Mouse (Mus musculus) hindbrain, embryonic 15.5 days (tissue): ENCODE measurements around the gene Dnaja3. TPM values are rescaled to one million over a fixed set of nuclear protein-coding genes. Genes with fewer than 3 reads are reported as not detected.

Experiments
- ATAC-seq: fragments of 200-750 bp; cut with Nextera tagmentation; 2 replicates; pipeline ENCODE4 v1.8.0; 2017; ENCODE audit warnings: low read depth, moderate number of reproducible peaks, moderate TSS enrichment; ENCODE audit not compliant: low FRiP score
- H3K27ac ChIP-seq: fragments of 300-500 bp; sonication (generic); replicated peaks from 2 replicates; pipeline ENCODE4 v1.5.1; 2015; ENCODE audit warnings: mild to moderate bottlenecking, inconsistent platforms
- H3K27me3 ChIP-seq: fragments of 300-500 bp; sonication (generic); 2 replicates; pipeline ENCODE4 v1.6.1; 2015; ENCODE audit warnings: control low read depth, inconsistent platforms
- H3K36me3 ChIP-seq: fragments of 300-500 bp; sonication (generic); 2 replicates; pipeline ENCODE4 v1.6.1; 2015; ENCODE audit warnings: control low read depth, inconsistent platforms
- H3K4me1 ChIP-seq: fragments of 300-500 bp; sonication (generic); replicated peaks from 2 replicates; pipeline ENCODE4 v1.6.1; 2015; ENCODE audit warnings: control low read depth, inconsistent platforms
- H3K4me2 ChIP-seq: fragments of 300-500 bp; sonication (generic); 2 replicates; pipeline ENCODE4 v1.6.1; 2015; ENCODE audit warnings: moderate library complexity, mild to moderate bottlenecking, inconsistent platforms
- H3K4me3 ChIP-seq: fragments of 300-500 bp; sonication (generic); 2 replicates; pipeline ENCODE4 v1.5.1; 2015; ENCODE audit warnings: mild to moderate bottlenecking, inconsistent platforms
- H3K9ac ChIP-seq: fragments of 300-500 bp; sonication (generic); 2 replicates; pipeline ENCODE4 v1.6.1; 2015; ENCODE audit warnings: inconsistent platforms
- H3K9me3 ChIP-seq: fragments of 300-500 bp; sonication (generic); 2 replicates; pipeline ENCODE4 v1.6.1; 2016; ENCODE audit warnings: control low read depth, inconsistent platforms
- WGBS: fragments of 180-500 bp; shearing (Covaris S2); methylation state at CpG from one replicate; pipeline ENCODE4 v1.1.7; 2015; 5-methylcytosine and 5-hydroxymethylcytosine counted together
- polyA plus RNA-seq: library from polyadenylated mRNA; unstranded; fragments of >200 nt; fragmentation: Nextera tagmentation; extraction: Ambion mirVana; gene quantifications from 2 replicates; pipeline ENCODE4 v1.2.1, GENCODE M21; 2015

The Dnaja3 gene
- polyA plus RNA-seq, 1 experiment from 2014 or later, result 63.9 TPM

DNA sequence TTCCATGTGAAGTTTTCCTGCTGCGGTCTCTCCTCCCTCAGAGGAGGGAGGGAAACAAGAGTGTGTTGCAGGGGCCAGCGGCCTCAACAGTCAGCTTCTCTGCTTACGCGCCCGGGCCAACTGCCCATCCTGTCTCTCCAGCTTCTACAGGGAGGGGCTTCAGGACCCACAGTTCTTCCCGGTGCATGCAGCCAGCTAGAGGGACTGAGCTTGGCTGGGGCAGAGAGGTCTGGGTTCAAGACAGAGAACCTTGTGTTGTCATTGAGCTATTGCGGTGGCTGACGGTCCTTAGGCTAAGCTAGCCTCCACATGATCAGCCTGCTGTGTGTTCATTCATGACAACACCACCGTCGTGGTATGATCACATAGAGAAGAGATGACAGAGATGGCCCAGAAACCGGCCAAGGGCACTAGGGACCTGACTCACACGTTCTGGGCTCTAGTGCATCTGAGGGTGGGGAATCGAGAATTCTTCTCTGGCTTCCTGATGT lies 7.9 kb downstream of the Dnaja3 start:
- H3K4me3 ChIP-seq, result no peak overlapping the region
- H3K9ac ChIP-seq, result no peak overlapping the region
- no peaks in the 10 kb centered on the region; the same call in 1 of the 2 replicates for H3K36me3 ChIP-seq
- peak overlapping the region; percentile 62; the same call in 1 of the 2 replicates for H3K27ac ChIP-seq
- H3K4me2 ChIP-seq, result no peak overlapping the region
- peaks cover 45% of the 10 kb centered on the region for H3K4me1 ChIP-seq
- 73% methylated on average over 13 of the region's 13 CpGs for WGBS
- no peak for ATAC-seq
- no peaks in the 10 kb centered on the region for H3K27me3 ChIP-seq
- no peaks in the 10 kb centered on the region for H3K9me3 ChIP-seq

- Histone ChIP-seq H3K4me1 (peaks cover 38% of the 10 kb centered on the region), H3K4me3 (no peak overlapping the region), H3K36me3 (no peaks in the 10 kb centered on the region; the same call in 1 of the 2 replicates), H3K27ac (no peak overlapping the region), H3K27me3 (no peaks in the 10 kb centered on the region), H3K4me2 (no peak overlapping the region), H3K9me3 (no peaks in the 10 kb centered on the region), H3K9ac (no peak overlapping the region)
- 80% methylated on average over 28 of the region's 28 CpGs for WGBS
- no peak for ATAC-seq
These were observed 8.7 kb downstream of the Dnaja3 start for GRCm38 (mm10) chr16:4648416-4649023.

DNA sequence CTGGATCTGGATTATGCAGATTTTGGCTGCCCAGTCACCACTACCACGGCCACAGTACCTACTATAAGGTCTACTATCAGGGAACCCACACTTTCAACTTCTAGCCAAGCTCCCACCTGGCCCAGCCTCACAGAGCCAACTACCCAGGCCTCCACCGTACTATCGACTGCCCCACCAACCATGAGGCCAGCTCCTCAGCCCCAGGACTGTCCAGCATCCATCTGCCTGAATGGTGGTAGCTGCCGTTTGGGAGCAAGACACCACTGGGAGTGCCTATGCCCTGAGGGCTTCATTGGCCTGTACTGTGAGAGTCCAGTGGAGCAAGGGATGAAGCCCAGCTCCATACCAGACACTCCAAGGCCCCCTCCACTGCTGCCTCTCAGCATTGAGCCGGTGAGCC lies 9.4 kb downstream of the Dnaja3 start:
- H3K9me3 ChIP-seq, result no peaks in the 10 kb centered on the region
- no peak for ATAC-seq
- H3K4me1 ChIP-seq, result peaks cover 31% of the 10 kb centered on the region
- no peak overlapping the region for H3K27ac ChIP-seq
- H3K9ac ChIP-seq, result no peak overlapping the region
- H3K36me3 ChIP-seq, result no peaks in the 10 kb centered on the region; the same call in 1 of the 2 replicates
- H3K27me3 ChIP-seq, result no peaks in the 10 kb centered on the region
- no peak overlapping the region for H3K4me3 ChIP-seq
- 80% methylated on average over 5 of the region's 5 CpGs for WGBS
- no peak overlapping the region for H3K4me2 ChIP-seq

DNA sequence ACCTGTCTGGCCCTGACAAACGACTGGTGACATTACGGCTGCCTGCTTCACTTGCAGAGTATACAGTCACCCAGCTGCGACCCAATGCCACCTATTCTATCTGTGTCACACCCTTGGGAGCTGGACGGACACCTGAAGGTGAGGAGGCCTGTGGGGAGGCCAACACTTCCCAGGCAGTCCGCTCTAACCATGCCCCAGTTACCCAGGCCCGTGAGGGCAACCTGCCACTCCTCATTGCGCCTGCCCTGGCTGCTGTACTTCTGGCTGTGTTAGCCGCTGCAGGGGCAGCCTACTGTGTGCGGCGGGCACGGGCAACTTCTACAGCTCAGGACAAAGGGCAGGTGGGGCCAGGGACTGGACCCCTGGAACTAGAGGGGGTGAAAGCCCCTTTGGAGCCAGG lies 9.9 kb downstream of the Dnaja3 start:
- 87% methylated on average over 11 of the region's 11 CpGs for WGBS
- no peak overlapping the region for H3K4me3 ChIP-seq
- H3K4me1 ChIP-seq, result peaks cover 28% of the 10 kb centered on the region
- no peaks in the 10 kb centered on the region; the same call in 1 of the 2 replicates for H3K36me3 ChIP-seq
- ATAC-seq, result no peak
- no peak overlapping the region for H3K9ac ChIP-seq
- no peaks in the 10 kb centered on the region for H3K9me3 ChIP-seq
- no peak overlapping the region for H3K4me2 ChIP-seq
- no peaks in the 10 kb centered on the region for H3K27me3 ChIP-seq
- no peak overlapping the region for H3K27ac ChIP-seq

DNA sequence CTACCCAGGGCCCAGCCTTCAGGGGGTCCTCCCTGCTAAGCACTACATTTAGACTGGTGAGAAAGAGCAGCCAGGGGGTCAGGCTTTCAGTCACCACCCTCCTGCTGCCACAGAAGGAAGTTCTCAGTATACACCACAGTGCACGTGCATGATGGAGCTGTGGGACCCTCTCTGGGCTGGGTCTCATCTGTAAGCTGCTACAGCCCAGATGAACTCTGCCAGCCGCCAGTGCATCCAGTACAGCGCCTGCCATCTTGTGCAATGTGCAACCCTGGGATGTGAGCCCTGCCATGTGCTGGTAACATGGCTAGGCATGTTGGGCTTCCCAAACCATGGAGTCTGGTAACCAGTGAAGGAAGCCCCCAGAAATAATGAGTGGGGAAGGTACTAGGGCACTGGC lies 10.4 kb downstream of the Dnaja3 start:
- Histone ChIP-seq H3K4me2 (no peak overlapping the region), H3K9me3 (no peaks in the 10 kb centered on the region), H3K9ac (no peak overlapping the region), H3K27me3 (no peaks in the 10 kb centered on the region), H3K27ac (no peak overlapping the region), H3K4me3 (no peak overlapping the region), H3K4me1 (peaks cover 29% of the 10 kb centered on the region), H3K36me3 (no peaks in the 10 kb centered on the region; the same call in 1 of the 2 replicates)
- 90% methylated on average over 3 of the region's 3 CpGs for WGBS
- ATAC-seq, result no peak

- ATAC-seq, result no peak
- Histone ChIP-seq H3K4me3 (no peak overlapping the region), H3K27ac (no peak overlapping the region), H3K36me3 (no peaks in the 10 kb centered on the region; the same call in 1 of the 2 replicates), H3K4me2 (no peak overlapping the region), H3K27me3 (no peaks in the 10 kb centered on the region), H3K9me3 (no peaks in the 10 kb centered on the region), H3K4me1 (peaks cover 32% of the 10 kb centered on the region), H3K9ac (no peak overlapping the region)
- WGBS, result 81% methylated on average over 1 of the region's 1 CpGs
These were observed 11.3 kb downstream of the Dnaja3 start for GRCm38 (mm10) chr16:4651081-4651480.

DNA sequence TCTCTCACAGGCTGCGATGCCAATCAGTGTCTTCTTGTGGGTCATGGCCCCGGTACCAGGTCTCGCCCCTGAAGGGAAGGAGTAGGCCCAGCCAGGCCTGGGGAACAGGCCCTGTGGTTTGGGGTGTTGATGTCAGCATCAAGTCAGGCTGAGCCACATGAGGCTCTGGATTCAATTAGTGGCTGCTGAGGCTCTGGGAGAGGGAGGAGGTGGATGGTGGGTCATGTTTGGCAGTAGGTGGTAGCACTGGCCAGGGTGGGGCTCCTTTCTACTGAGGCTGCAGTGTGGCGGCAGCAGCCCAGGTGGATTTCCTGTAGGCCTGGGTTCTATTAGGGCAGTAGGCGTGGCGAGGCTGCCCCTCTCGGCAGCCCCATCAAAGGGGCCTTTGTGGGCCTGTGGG lies 11.8 kb downstream of the Dnaja3 start:
- peaks cover 27% of the 10 kb centered on the region for H3K4me1 ChIP-seq
- no peaks in the 10 kb centered on the region for H3K9me3 ChIP-seq
- H3K36me3 ChIP-seq, result no peaks in the 10 kb centered on the region; the same call in 1 of the 2 replicates
- H3K9ac ChIP-seq, result no peak overlapping the region
- no peak for ATAC-seq
- H3K27ac ChIP-seq, result no peak overlapping the region
- H3K27me3 ChIP-seq, result no peaks in the 10 kb centered on the region
- WGBS, result 82% methylated on average over 7 of the region's 7 CpGs
- no peak overlapping the region for H3K4me3 ChIP-seq
- no peak overlapping the region for H3K4me2 ChIP-seq

DNA sequence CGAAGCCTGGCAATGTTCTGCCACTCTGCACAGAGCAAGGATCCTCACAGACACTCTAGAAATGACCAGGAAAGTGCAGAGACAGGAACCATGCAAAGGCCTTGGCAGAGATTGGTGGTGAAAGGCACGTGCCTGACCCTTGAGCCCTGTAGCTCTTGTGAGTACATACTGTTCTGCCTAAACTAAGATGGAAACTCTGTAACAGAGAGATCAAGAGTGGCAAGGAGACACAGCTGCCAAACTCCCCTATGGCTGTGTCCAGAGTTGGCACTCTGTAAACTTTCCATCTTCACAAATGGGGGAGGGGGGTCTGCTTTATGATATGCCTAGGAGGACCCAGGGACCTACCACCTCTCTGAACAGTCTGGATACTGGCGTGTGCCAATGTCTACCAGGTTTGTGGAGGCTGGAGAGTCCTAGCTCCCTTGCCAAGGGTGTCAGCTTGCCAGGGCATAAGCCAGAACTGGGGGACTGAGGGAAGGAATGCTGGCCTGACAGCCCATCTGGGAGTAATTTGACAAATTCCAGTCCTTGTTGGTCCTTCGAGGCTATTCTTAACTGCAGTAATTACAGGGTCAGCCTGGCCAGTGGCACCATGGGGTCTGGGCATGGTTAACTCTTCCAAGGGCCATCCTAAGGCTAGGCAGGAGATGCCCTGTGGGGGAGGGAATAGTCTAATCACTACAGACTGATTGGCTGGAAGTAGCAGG lies 13.1 kb downstream of the Dnaja3 start:
- Histone ChIP-seq H3K27me3 (no peaks in the 10 kb centered on the region), H3K27ac (no peak overlapping the region), H3K4me2 (no peak overlapping the region), H3K4me1 (peaks cover 15% of the 10 kb centered on the region; the same call in 1 of the 2 replicates), H3K4me3 (no peak overlapping the region), H3K9me3 (no peaks in the 10 kb centered on the region), H3K9ac (no peak overlapping the region), H3K36me3 (no peaks in the 10 kb centered on the region; the same call in 1 of the 2 replicates)
- ATAC-seq, result no peak
- WGBS, result 75% methylated on average over 4 of the region's 4 CpGs

GRCm38 (mm10) chr16:4654706-4655105 lies 14.9 kb downstream of the Dnaja3 start:
- H3K4me1 ChIP-seq, result peaks cover 17% of the 10 kb centered on the region
- WGBS, result 76% methylated on average over 10 of the region's 10 CpGs
- H3K4me3 ChIP-seq, result no peak overlapping the region
- H3K4me2 ChIP-seq, result no peak overlapping the region
- no peak overlapping the region for H3K9ac ChIP-seq
- H3K36me3 ChIP-seq, result no peaks in the 10 kb centered on the region
- H3K27me3 ChIP-seq, result no peaks in the 10 kb centered on the region
- no peak for ATAC-seq
- H3K27ac ChIP-seq, result no peak overlapping the region
- no peaks in the 10 kb centered on the region for H3K9me3 ChIP-seq

GRCm38 (mm10) chr16:4655251-4655734 lies 15.5 kb downstream of the Dnaja3 start:
- Histone ChIP-seq H3K9me3 (no peaks in the 10 kb centered on the region), H3K4me1 (peaks cover 17% of the 10 kb centered on the region), H3K27me3 (no peaks in the 10 kb centered on the region), H3K4me2 (no peak overlapping the region), H3K36me3 (no peaks in the 10 kb centered on the region), H3K27ac (no peak overlapping the region), H3K9ac (no peak overlapping the region), H3K4me3 (no peak overlapping the region)
- 70% methylated on average over 4 of the region's 4 CpGs for WGBS
- no peak for ATAC-seq

GRCm38 (mm10) chr16:4655764-4656570 lies 16.2 kb downstream of the Dnaja3 start:
- peaks cover 4% of the 10 kb centered on the region; the same call in 1 of the 2 replicates for H3K36me3 ChIP-seq
- peaks cover 17% of the 10 kb centered on the region for H3K4me1 ChIP-seq
- 48% methylated on average over 11 of the region's 11 CpGs for WGBS
- H3K4me2 ChIP-seq, result no peak overlapping the region
- H3K4me3 ChIP-seq, result no peak overlapping the region
- H3K9me3 ChIP-seq, result no peaks in the 10 kb centered on the region
- no peak overlapping the region for H3K9ac ChIP-seq
- no peak overlapping the region for H3K27ac ChIP-seq
- ATAC-seq, result no peak
- no peaks in the 10 kb centered on the region for H3K27me3 ChIP-seq
